Mouse (Mus musculus) ES-E14 (cell line): Measurements from ENCODE around the gene Gm44503.

Source experiments
- HCFC1 ChIP-seq: IDR thresholded peaks from 2 replicates; pipeline ENCODE4 v1.6.1; 2012; ENCODE audit warnings: low read length, inconsistent platforms, borderline replicate concordance; ENCODE audit not compliant: insufficient read depth
- MAFK ChIP-seq: IDR thresholded peaks from 2 replicates; pipeline ENCODE4 v1.6.1; 2014; ENCODE audit warnings: mild to moderate bottlenecking, low read depth, low read length, inconsistent platforms; ENCODE audit not compliant: insufficient read depth
- ZC3H11A ChIP-seq: IDR thresholded peaks from 2 replicates; pipeline ENCODE4 v1.6.1; 2012; ENCODE audit warnings: low read depth, mild to moderate bottlenecking, inconsistent platforms, low read length, borderline replicate concordance
- ZNF384 ChIP-seq: IDR thresholded peaks from 2 replicates; pipeline ENCODE4 v1.6.1; 2012; ENCODE audit warnings: low read depth, low read length, inconsistent platforms

- TF ChIP-seq ZNF384 (no peak), HCFC1 (no peak), MAFK (no peak), ZC3H11A (peak; percentile 76; the same call in 1 of the 2 replicates)
Observed at GRCm38 (mm10) chr9:73044146-73045079, 85.8 kb downstream of the Gm44503 start, which contains the start of gene Rab27a.
